Mouse (Mus musculus): ENCODE measurements around the gene Pla2g15. TPM values are rescaled to one million over a fixed set of nuclear protein-coding genes. Genes with fewer than 3 reads are reported as not detected.

The Pla2g15 gene
- 6.8 and 7.2 TPM in 2 replicates for polyA plus RNA-seq (2014; fragmentation: Nextera tagmentation; extraction: Ambion mirVana)

GRCm38 (mm10) chr8:106149801-106150652, at the start of gene Pla2g15:
Gene Pla2g15, plus strand, starts transcription at chr8:106150399.
- H3K27ac ChIP-seq (replicated peaks; ENCODE audit: low read depth, low read length), result no peak within 1 kb of the TSS; the same call in 1 of the 2 replicates
- 1% methylated on average over 36 of the region's 38 CpGs for WGBS
- H3K9ac ChIP-seq (ENCODE audit: low read depth, low read length), result peak within 1 kb of the TSS; percentile 70
- peak within 1 kb of the TSS; percentile 71 for H3K4me3 ChIP-seq (ENCODE audit: low read depth, low read length)
- H3K4me1 ChIP-seq (ENCODE audit: control insufficient read depth, insufficient read depth, low read length), result peaks cover 7% of the 10 kb centered on the region; the same call in 1 of the 2 replicates
- DNase-seq (ENCODE audit: low spot score) (peak; percentile 97), ATAC-seq (ENCODE audit: low read depth) (peak; percentile 98)
- peak within 1 kb of the TSS; percentile 60 for H3K4me2 ChIP-seq (ENCODE audit: low read depth, low read length)
- no peaks in the 10 kb centered on the region for H3K9me3 ChIP-seq (ENCODE audit: control insufficient read depth, low read length)
- H3K36me3 ChIP-seq (ENCODE audit: control insufficient read depth, insufficient read depth, low read length), result peaks cover 4% of the 10 kb centered on the region; the same call in 1 of the 2 replicates
- no peaks in the 10 kb centered on the region for H3K27me3 ChIP-seq (replicated peaks; ENCODE audit: control insufficient read depth, insufficient read depth, low read length)

DNA sequence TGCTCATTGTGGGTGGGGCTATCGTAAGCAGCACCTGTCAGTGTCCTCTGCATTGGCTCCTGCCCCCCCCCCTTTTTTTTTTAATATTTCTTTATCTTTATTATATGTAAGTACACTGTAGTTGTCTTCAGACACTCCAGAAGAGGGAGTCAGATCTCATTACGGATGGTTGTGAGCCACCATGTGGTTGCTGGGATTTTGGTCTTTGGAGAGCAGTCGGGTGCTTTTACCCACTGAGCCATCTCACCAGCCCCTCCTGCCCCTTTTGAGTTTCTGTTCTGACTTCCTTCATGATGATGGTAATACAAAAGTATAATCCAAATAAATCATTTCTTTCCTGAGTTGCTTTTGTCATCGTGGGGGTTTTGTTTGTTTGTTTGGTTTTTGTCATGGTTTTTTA, 47.9 kb upstream of the Pla2g15 start:
- Histone ChIP-seq H3K27ac (replicated peaks; ENCODE audit: low read depth, low read length) (no peak overlapping the region), H3K9me3 (ENCODE audit: control insufficient read depth, low read length) (no peaks in the 10 kb centered on the region), H3K36me3 (ENCODE audit: control insufficient read depth, insufficient read depth, low read length) (peaks cover 60% of the 10 kb centered on the region), H3K4me2 (ENCODE audit: low read depth, low read length) (no peak overlapping the region), H3K9ac (ENCODE audit: low read depth, low read length) (no peak overlapping the region), H3K27me3 (replicated peaks; ENCODE audit: control insufficient read depth, insufficient read depth, low read length) (no peaks in the 10 kb centered on the region), H3K4me3 (ENCODE audit: low read depth, low read length) (no peak overlapping the region), H3K4me1 (ENCODE audit: control insufficient read depth, insufficient read depth, low read length) (no peaks in the 10 kb centered on the region)
- no peak for ATAC-seq (ENCODE audit: low read depth)
- WGBS, result 86% methylated on average over 4 of the region's 4 CpGs
- DNase-seq (ENCODE audit: low spot score), result no peak

- H3K36me3 ChIP-seq (ENCODE audit: control insufficient read depth, insufficient read depth, low read length), result peaks cover 70% of the 10 kb centered on the region
- ATAC-seq (ENCODE audit: low read depth) (no peak), DNase-seq (ENCODE audit: low spot score) (no peak)
- no peaks in the 10 kb centered on the region for H3K9me3 ChIP-seq (ENCODE audit: control insufficient read depth, low read length)
- no peak overlapping the region for H3K4me3 ChIP-seq (ENCODE audit: low read depth, low read length)
- no peak overlapping the region for H3K9ac ChIP-seq (ENCODE audit: low read depth, low read length)
- no peak overlapping the region for H3K27ac ChIP-seq (replicated peaks; ENCODE audit: low read depth, low read length)
- no peak overlapping the region for H3K4me2 ChIP-seq (ENCODE audit: low read depth, low read length)
- no peaks in the 10 kb centered on the region for H3K4me1 ChIP-seq (ENCODE audit: control insufficient read depth, insufficient read depth, low read length)
- 86% methylated on average over 2 of the region's 2 CpGs for WGBS
- no peaks in the 10 kb centered on the region for H3K27me3 ChIP-seq (replicated peaks; ENCODE audit: control insufficient read depth, insufficient read depth, low read length)
These were observed 46.3 kb upstream of the Pla2g15 start for GRCm38 (mm10) chr8:106103888-106104287.

DNA sequence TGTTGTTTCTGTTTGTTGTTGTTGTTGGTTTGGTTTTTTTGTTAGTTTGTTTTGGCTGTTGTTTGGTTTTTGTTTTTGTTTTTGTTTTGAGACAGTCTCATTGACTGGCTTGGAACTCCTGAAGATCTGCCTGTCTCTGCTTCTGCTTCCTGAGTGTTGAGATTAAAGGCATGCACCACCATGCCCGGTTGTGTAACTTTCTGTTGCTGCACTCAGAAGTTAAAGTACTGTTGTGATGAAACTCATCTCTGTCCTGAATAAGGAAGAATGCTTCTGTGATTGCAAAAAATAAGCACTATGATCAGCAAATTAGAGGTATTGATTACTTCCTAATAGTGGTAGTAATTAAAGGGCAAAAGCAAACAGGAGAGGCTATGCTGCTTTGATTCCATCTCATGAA, 44.0 kb upstream of the Pla2g15 start:
- Histone ChIP-seq H3K27ac (replicated peaks; ENCODE audit: low read depth, low read length) (no peak overlapping the region), H3K27me3 (replicated peaks; ENCODE audit: control insufficient read depth, insufficient read depth, low read length) (no peaks in the 10 kb centered on the region), H3K4me1 (ENCODE audit: control insufficient read depth, insufficient read depth, low read length) (no peaks in the 10 kb centered on the region), H3K4me2 (ENCODE audit: low read depth, low read length) (no peak overlapping the region), H3K4me3 (ENCODE audit: low read depth, low read length) (no peak overlapping the region), H3K9ac (ENCODE audit: low read depth, low read length) (no peak overlapping the region), H3K36me3 (ENCODE audit: control insufficient read depth, insufficient read depth, low read length) (peaks cover 74% of the 10 kb centered on the region), H3K9me3 (ENCODE audit: control insufficient read depth, low read length) (no peaks in the 10 kb centered on the region)
- no peak for ATAC-seq (ENCODE audit: low read depth)
- DNase-seq (ENCODE audit: low spot score), result no peak
- WGBS, result 82% methylated on average over 1 of the region's 1 CpGs

DNA sequence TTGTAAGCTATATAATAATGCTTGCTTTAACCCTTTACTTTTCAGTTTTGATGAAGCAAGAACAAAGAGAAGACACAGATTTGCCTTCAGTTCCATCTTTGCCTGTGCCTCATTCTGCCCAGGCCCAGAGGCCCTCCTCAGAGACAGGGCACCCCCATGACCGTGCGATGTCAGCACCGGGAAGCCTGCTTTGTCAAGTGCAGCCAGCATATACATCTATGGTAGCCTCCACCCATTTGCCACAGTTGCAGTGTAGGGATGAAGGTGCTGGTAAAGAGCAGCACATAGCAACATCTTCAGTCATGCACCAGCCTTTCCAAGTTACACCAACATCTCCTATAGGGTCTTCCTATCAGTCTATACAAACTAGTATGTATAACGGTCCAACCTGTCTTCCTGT, 42.1 kb upstream of the Pla2g15 start:
- 90% methylated on average over 4 of the region's 4 CpGs for WGBS
- Histone ChIP-seq H3K4me3 (ENCODE audit: low read depth, low read length) (no peak overlapping the region), H3K36me3 (ENCODE audit: control insufficient read depth, insufficient read depth, low read length) (peaks cover 66% of the 10 kb centered on the region), H3K9ac (ENCODE audit: low read depth, low read length) (no peak overlapping the region), H3K27ac (replicated peaks; ENCODE audit: low read depth, low read length) (no peak overlapping the region), H3K4me2 (ENCODE audit: low read depth, low read length) (no peak overlapping the region), H3K9me3 (ENCODE audit: control insufficient read depth, low read length) (no peaks in the 10 kb centered on the region), H3K27me3 (replicated peaks; ENCODE audit: control insufficient read depth, insufficient read depth, low read length) (no peaks in the 10 kb centered on the region), H3K4me1 (ENCODE audit: control insufficient read depth, insufficient read depth, low read length) (no peaks in the 10 kb centered on the region)
- DNase-seq (ENCODE audit: low spot score) (no peak), ATAC-seq (ENCODE audit: low read depth) (no peak)

GRCm38 (mm10) chr8:106108729-106109128, 41.5 kb upstream of the Pla2g15 start:
- no peak for DNase-seq (ENCODE audit: low spot score)
- ATAC-seq (ENCODE audit: low read depth), result no peak
- WGBS, result 88% methylated on average over 3 of the region's 3 CpGs
- H3K9ac ChIP-seq (ENCODE audit: low read depth, low read length), result no peak overlapping the region
- no peak overlapping the region for H3K4me3 ChIP-seq (ENCODE audit: low read depth, low read length)
- peaks cover 60% of the 10 kb centered on the region for H3K36me3 ChIP-seq (ENCODE audit: control insufficient read depth, insufficient read depth, low read length)
- no peaks in the 10 kb centered on the region for H3K9me3 ChIP-seq (ENCODE audit: control insufficient read depth, low read length)
- H3K27me3 ChIP-seq (replicated peaks; ENCODE audit: control insufficient read depth, insufficient read depth, low read length), result no peaks in the 10 kb centered on the region
- no peak overlapping the region for H3K4me2 ChIP-seq (ENCODE audit: low read depth, low read length)
- H3K27ac ChIP-seq (replicated peaks; ENCODE audit: low read depth, low read length), result no peak overlapping the region
- H3K4me1 ChIP-seq (ENCODE audit: control insufficient read depth, insufficient read depth, low read length), result no peaks in the 10 kb centered on the region

DNA sequence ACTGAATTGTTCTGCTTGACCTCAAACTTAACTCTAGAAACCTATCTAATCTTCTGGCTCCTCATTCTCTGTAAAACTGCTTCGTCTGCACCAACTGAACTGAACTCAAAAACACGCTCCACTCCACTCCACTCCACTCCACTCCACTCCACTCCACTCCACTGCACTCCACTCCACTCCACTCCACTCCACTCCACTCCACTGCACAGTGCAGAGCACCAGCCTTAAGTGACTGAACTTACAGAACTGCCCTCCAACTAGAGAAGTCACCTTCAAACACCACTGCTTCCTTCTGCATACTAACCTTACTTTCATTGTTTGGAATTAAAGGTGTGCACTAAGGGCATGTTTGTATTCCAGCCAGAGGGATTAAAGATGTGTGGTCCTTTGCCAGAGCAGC, 38.2 kb upstream of the Pla2g15 start:
- no peak for ATAC-seq (ENCODE audit: low read depth)
- Histone ChIP-seq H3K4me3 (ENCODE audit: low read depth, low read length) (no peak overlapping the region), H3K36me3 (ENCODE audit: control insufficient read depth, insufficient read depth, low read length) (peaks cover 57% of the 10 kb centered on the region), H3K4me1 (ENCODE audit: control insufficient read depth, insufficient read depth, low read length) (no peaks in the 10 kb centered on the region), H3K27me3 (replicated peaks; ENCODE audit: control insufficient read depth, insufficient read depth, low read length) (no peaks in the 10 kb centered on the region), H3K9ac (ENCODE audit: low read depth, low read length) (no peak overlapping the region), H3K9me3 (ENCODE audit: control insufficient read depth, low read length) (no peaks in the 10 kb centered on the region), H3K27ac (replicated peaks; ENCODE audit: low read depth, low read length) (no peak overlapping the region), H3K4me2 (ENCODE audit: low read depth, low read length) (no peak overlapping the region)
- DNase-seq (ENCODE audit: low spot score), result no peak
- WGBS, result 87% methylated on average over 2 of the region's 2 CpGs

GRCm38 (mm10) chr8:106112514-106112913, 37.7 kb upstream of the Pla2g15 start:
- H3K4me3 ChIP-seq (ENCODE audit: low read depth, low read length), result no peak overlapping the region
- H3K27me3 ChIP-seq (replicated peaks; ENCODE audit: control insufficient read depth, insufficient read depth, low read length), result no peaks in the 10 kb centered on the region
- no peak overlapping the region for H3K9ac ChIP-seq (ENCODE audit: low read depth, low read length)
- H3K4me1 ChIP-seq (ENCODE audit: control insufficient read depth, insufficient read depth, low read length), result no peaks in the 10 kb centered on the region
- peaks cover 62% of the 10 kb centered on the region for H3K36me3 ChIP-seq (ENCODE audit: control insufficient read depth, insufficient read depth, low read length)
- H3K9me3 ChIP-seq (ENCODE audit: control insufficient read depth, low read length), result no peaks in the 10 kb centered on the region
- ATAC-seq (ENCODE audit: low read depth) (peak; percentile 65; the same call in 1 of the 2 replicates), DNase-seq (ENCODE audit: low spot score) (peak; percentile 41)
- WGBS, result 91% methylated on average over 1 of the region's 1 CpGs
- H3K4me2 ChIP-seq (ENCODE audit: low read depth, low read length), result no peak overlapping the region
- H3K27ac ChIP-seq (replicated peaks; ENCODE audit: low read depth, low read length), result no peak overlapping the region

DNA sequence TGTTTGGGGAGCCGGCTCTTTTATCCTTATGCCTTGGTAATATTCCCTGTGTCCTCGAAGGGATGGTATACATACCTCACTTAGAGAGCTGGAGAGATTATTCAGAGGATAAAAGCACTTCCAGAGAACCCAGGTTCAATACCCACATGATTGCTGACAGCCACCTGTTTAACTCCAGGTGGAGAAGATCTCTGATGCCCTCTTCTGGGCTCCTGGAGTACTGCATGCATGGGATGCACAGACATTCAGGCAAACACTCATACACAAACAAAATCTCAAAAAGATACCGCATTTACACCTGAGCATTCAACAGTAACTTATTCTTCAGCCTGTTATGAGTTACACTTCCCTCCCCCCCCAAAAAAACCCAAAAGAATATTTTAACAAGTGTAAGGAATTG, 34.3 kb upstream of the Pla2g15 start:
- no peaks in the 10 kb centered on the region for H3K27me3 ChIP-seq (replicated peaks; ENCODE audit: control insufficient read depth, insufficient read depth, low read length)
- peaks cover 47% of the 10 kb centered on the region for H3K36me3 ChIP-seq (ENCODE audit: control insufficient read depth, insufficient read depth, low read length)
- no peak overlapping the region for H3K4me2 ChIP-seq (ENCODE audit: low read depth, low read length)
- 90% methylated on average over 3 of the region's 3 CpGs for WGBS
- H3K9ac ChIP-seq (ENCODE audit: low read depth, low read length), result no peak overlapping the region
- no peak for ATAC-seq (ENCODE audit: low read depth)
- H3K4me3 ChIP-seq (ENCODE audit: low read depth, low read length), result no peak overlapping the region
- no peaks in the 10 kb centered on the region for H3K9me3 ChIP-seq (ENCODE audit: control insufficient read depth, low read length)
- no peak overlapping the region for H3K27ac ChIP-seq (replicated peaks; ENCODE audit: low read depth, low read length)
- H3K4me1 ChIP-seq (ENCODE audit: control insufficient read depth, insufficient read depth, low read length), result no peaks in the 10 kb centered on the region
- DNase-seq (ENCODE audit: low spot score), result no peak
